In the genomic region with DNA sequence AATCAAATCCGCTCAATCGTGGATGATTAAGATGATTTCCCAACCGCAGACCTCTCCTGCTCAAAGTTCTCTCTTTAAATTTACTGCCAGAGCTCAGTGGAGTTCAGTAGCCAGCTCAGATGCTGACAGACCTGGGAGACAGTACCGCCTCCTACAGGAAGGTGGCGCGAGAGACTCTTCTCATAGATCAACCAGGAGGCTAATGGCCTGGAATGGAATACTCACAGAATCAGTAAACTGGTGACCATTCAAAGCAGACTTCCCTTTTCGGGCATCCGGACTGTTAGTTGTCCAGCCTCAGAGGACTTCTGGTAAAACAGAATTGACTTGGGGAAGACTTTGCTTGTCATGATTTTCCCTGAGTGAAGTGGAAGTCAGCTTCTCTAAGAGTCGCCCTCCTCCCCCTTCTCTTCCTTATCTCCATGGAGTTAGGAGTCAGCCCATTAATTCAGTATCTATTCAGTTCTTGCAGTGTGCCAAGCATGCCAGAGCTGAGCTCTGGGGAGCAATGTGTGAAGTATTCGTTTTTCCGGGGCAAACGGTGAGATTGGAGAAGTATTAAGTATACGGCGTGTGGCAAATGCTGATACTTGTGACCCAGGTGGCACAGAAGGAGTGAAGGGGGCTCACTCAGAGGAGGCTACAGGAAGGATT, we compare ENCODE assay signal across 7 mouse cellular contexts.
DNase-seq lines count a peak whose midpoint lies in the region; ATAC-seq and TF ChIP-seq lines count a peak whose summit lies in the region.

No protein-coding gene starts in this region.

- no peak overlapping the region for H3K4me2 ChIP-seq in stomach, embryonic 15.5 days

- peak; percentile 68 for TF ChIP-seq CTCF in cortical plate, adult 2 months (IDR thresholded peaks at IDR 0.05; ENCODE audit: extremely low read depth, insufficient read depth, low read length)
- TF ChIP-seq CTCF in kidney, adult 2 months (conservative IDR thresholded peaks at IDR 0.05; ENCODE audit: insufficient read depth, insufficient read length, low read depth, low read length) = peak; percentile 90

- no peaks in the 10 kb centered on the region for H3K36me3 ChIP-seq in kidney, adult 2 months (ENCODE audit: control insufficient read depth, insufficient read depth, low read length)
- H3K36me3 ChIP-seq in limb, embryonic 10.5 days = no peaks in the 10 kb centered on the region
- no peaks in the 10 kb centered on the region for H3K36me3 ChIP-seq in stomach, embryonic 15.5 days

- H3K4me1 ChIP-seq in cortical plate, adult 2 months (ENCODE audit: control insufficient read depth, insufficient read depth, low read length) = no peaks in the 10 kb centered on the region
- H3K4me1 ChIP-seq in kidney, adult 2 months (ENCODE audit: control insufficient read depth, insufficient read depth, low read length) = peaks cover 4% of the 10 kb centered on the region; the same call in 1 of the 2 replicates
- H3K4me1 ChIP-seq in limb, embryonic 10.5 days = no peaks in the 10 kb centered on the region; the same call in 1 of the 2 replicates
- H3K4me1 ChIP-seq in stomach, embryonic 15.5 days = no peaks in the 10 kb centered on the region

- ATAC-seq in stomach, embryonic 15.5 days (ENCODE audit: insufficient read depth, low FRiP score, low read depth) = peak; percentile 56; the same call in 1 of the 2 replicates

- TF ChIP-seq POLR2A in cortical plate, adult 2 months (IDR thresholded peaks at IDR 0.05; ENCODE audit: extremely low read depth, insufficient read depth, low read length) = no peak
- TF ChIP-seq POLR2A in kidney, adult 2 months (IDR thresholded peaks at IDR 0.05; ENCODE audit: low read depth, low read length) = no peak

- no peak overlapping the region for H3K4me3 ChIP-seq in cortical plate, adult 2 months (ENCODE audit: insufficient read depth, low read length)
- H3K4me3 ChIP-seq in kidney, adult 2 months (ENCODE audit: insufficient read depth, low read depth, low read length) = no peak overlapping the region
- H3K4me3 ChIP-seq in limb, embryonic 10.5 days = no peak overlapping the region
- no peak overlapping the region for H3K4me3 ChIP-seq in stomach, embryonic 15.5 days (replicated peaks)

- H3K9ac ChIP-seq in stomach, embryonic 15.5 days = no peak overlapping the region

- H3K27me3 ChIP-seq in kidney, adult 2 months (replicated peaks; ENCODE audit: control insufficient read depth, insufficient read depth, low read length) = no peaks in the 10 kb centered on the region
- no peaks in the 10 kb centered on the region for H3K27me3 ChIP-seq in limb, embryonic 10.5 days (ENCODE audit: low read depth, poor library complexity, severe bottlenecking)
- H3K27me3 ChIP-seq in stomach, embryonic 15.5 days (replicated peaks) = no peaks in the 10 kb centered on the region

- H3K27ac ChIP-seq in cortical plate, adult 2 months (ENCODE audit: insufficient read depth, low read length) = no peak overlapping the region
- no peak overlapping the region for H3K27ac ChIP-seq in kidney, adult 2 months (ENCODE audit: insufficient read depth, low read depth, low read length)
- no peak overlapping the region for H3K27ac ChIP-seq in limb, embryonic 10.5 days
- no peak overlapping the region for H3K27ac ChIP-seq in stomach, embryonic 15.5 days

- DNase-seq in adrenal gland, adult 2 months = peak; percentile 64
- peak; percentile 65 for DNase-seq in gastrocnemius, postnatal 25 days
- DNase-seq in kidney, adult 2 months = peak; percentile 88
- peak; percentile 75 for DNase-seq in limb, embryonic 10.5 days (ENCODE audit: low spot score)
- DNase-seq in neural tube, embryonic 10.5 days (ENCODE audit: extremely low spot score, low spot score) = peak; percentile 76

- no peaks in the 10 kb centered on the region for H3K9me3 ChIP-seq in limb, embryonic 10.5 days (replicated peaks)
- no peaks in the 10 kb centered on the region for H3K9me3 ChIP-seq in stomach, embryonic 15.5 days

- 32% methylated on average over 14 of the region's 14 CpGs for WGBS in kidney, adult 2 months
- 47% methylated on average over 14 of the region's 14 CpGs for WGBS in limb, embryonic 10.5 days
- 42% methylated on average over 14 of the region's 14 CpGs for WGBS in stomach, embryonic 15.5 days
